Mouse (Mus musculus) embryonic fibroblast, embryonic 13.5 days (primary cell): ENCODE measurements around the gene Tsc2.
A peak's percentile ranks its signal among the peaks of the same experiment; 100 is the strongest.

Experiments used
- CTCF ChIP-seq: IDR thresholded peaks from 2 replicates; pipeline ENCODE4 v1.5.1; 2011; ENCODE audit warnings: mild to moderate bottlenecking, control low read depth, low read length, moderate library complexity, borderline replicate concordance; ENCODE audit not compliant: insufficient read depth
- POLR2A ChIP-seq: IDR thresholded peaks from 2 replicates; pipeline ENCODE4 v1.6.1; 2011; ENCODE audit warnings: low read depth, mild to moderate bottlenecking, control low read depth, low read length, moderate library complexity

- no peak for TF ChIP-seq CTCF
- TF ChIP-seq POLR2A = peak; percentile 83
Observed at GRCm38 (mm10) chr17:24632167-24632812, at the start of gene Tsc2, which contains the start of gene Nthl1.
